Mouse (Mus musculus): ENCODE results near the gene Crip1.
A peak's percentile ranks its signal among the peaks of the same experiment; 100 is the strongest.
"Not testable (repeated sequence)": the region's sequence is repeated elsewhere in the genome, so short reads cannot be mapped to it uniquely, and the experiment has no call there.

Crip1 gene

GRCm38 (mm10) chr12:113185442-113186291, 39.6 kb downstream of the Crip1 start, which contains the start of gene Tmem121:
Gene Tmem121 (plus strand): TSS chr12:113185930.
- no peak for DNase-seq (ENCODE audit: low read depth)

DNA sequence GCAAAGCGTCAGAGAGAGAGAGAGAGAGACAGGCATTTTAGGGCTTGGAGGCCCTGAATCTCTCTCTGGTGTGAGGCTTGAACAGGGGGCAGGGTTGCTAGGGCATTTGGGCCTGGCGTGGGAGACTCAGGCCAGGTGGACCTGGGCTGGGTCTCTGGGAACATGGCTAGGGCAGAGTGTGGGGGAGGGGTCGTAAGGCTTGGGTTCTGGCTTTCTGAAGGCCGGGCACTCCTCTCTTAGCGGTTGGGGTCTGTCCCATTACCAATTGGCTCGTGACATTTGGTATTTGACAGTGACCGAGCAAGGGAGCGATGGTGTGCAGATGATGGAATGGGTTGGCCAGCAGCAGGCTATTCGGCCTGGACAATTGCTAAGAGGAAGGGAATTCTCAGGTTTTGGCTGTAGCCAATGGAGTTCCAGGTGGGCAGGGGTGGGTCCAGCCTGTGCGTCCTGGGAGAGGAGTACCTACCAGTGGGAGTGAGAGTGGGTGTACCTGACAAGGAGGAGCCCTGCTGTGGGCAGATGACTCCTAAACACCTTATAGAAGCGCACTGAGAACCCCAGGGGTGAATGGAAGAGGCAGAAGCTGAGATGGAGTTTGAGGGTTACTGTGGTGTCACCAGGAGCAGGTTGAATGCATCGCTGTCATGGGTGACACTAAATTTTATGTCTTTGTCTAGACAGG, 40.4 kb downstream of the Crip1 start:
- DNase-seq (ENCODE audit: low read depth): no peak

DNA sequence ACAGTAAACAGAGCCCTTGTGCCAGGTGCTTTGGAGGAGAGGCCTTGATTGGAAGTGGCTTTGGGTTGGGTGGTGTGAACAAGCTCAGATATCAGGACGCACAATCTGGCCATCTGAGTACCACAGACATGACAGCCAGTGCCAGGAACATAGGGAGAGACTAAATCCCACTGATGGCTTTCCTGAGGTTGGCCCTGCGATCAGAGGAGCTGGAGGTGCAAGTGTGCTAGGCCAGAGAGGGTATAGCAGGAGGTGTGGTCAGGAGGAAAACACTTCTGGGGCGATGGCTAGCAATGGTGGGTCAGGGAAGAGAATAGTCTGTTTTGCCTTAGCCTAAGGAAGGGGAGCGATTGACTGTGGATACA, 40.9 kb downstream of the Crip1 start:
- no peak for DNase-seq (ENCODE audit: low read depth)

DNA sequence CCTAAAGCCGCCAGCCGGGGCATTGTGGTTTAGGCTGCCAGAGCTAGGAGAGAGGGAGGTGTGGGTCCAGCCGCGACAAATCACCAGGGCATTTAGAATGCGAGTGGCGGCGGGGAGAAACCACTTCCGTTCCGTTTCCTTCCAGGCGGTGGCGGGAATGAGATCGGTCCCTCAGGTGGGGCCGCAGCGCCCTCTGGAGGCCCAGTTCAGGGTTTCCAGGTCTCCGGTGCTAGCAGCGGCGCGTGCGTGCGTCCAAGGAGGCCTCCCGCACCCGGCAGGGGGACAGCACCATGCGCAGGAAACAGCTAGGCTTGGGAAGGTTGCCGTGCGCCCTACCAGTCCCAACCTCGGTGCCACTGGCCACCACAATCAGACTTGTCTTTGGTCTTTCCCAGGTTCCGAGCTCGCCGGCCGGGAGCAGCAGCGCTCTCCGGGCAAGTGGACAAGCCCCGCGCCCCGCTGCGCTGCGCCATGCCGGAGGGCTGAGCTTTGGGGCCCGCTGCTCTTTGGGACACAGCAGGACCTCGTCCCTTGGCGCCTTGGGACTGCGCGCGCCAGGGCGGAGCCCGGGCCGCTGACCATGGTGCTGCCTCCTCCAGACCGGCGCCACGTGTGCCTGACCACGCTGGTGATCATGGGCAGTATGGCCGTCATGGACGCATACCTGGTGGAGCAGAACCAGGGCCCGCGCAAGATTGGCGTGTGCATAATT, 41.6 kb downstream of the Crip1 start:
- DNase-seq (ENCODE audit: low read depth): peak; percentile 69

DNA sequence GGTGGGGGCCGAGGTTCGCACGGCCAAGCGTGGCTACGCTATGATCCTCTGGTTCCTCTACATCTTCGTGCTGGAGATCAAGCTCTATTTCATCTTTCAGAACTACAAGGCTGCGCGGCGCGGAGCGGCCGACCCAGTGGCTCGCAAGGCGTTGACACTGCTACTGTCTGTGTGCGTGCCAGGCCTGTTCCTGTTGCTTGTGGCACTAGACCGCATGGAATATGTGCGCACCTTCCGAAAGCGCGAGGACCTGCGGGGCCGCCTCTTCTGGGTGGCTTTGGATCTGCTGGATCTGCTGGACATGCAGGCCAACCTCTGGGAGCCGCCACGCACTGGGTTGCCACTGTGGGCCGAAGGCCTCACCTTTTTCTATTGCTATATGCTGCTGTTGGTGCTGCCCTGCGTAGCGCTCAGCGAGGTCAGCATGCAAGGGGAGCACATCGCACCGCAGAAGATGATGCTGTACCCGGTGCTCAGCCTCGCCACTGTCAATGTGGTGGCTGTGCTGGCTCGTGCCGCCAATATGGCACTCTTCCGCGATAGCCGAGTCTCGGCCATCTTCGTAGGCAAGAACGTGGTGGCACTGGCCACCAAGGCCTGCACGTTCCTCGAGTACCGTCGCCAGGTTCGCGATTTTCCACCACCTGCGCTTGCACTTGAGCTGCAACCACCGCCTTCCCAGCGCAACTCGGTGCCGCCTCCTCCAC, 42.4 kb downstream of the Crip1 start:
- no peak for DNase-seq (ENCODE audit: low read depth)

DNA sequence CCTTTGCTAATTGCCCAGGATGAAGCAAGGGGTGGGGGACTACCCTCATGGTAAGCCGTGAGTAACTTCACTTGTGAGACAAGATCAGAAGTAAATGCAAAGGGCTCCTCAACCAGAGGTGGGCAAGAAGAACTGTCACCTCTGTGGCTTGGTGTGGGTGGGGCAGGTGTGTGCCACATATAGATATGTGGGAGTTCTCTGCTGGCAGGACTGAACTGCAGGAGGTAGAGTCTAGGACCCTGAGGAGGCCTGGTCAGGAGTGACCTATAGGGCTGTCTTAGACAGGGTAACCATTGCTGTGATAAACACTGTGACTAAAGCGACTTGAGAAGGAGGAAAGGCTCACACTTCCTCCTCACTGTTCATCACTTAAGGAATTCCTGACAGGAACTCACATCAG, 47.3 kb downstream of the Crip1 start:
- no peak for DNase-seq (ENCODE audit: low read depth)

GRCm38 (mm10) chr12:113199132-113199531, 53.0 kb downstream of the Crip1 start:
- DNase-seq (ENCODE audit: low read depth): not testable (repeated sequence)

GRCm38 (mm10) chr12:113201301-113201700, 55.2 kb downstream of the Crip1 start:
- no peak for DNase-seq (ENCODE audit: low read depth)

- no peak for DNase-seq (ENCODE audit: low read depth)
Observed at GRCm38 (mm10) chr12:113202008-113202407, 55.9 kb downstream of the Crip1 start.

Measured in c-Kit-positive CD71-negative TER-119-negative erythroid progenitor cells, embryonic 14.5 days (primary cell).